Mouse (Mus musculus): ENCODE measurements around the gene Dnal4.
"Not testable (repeated sequence)": the region's sequence is repeated elsewhere in the genome, so short reads cannot be mapped to it uniquely, and the experiment has no call there.

Dnal4 gene

GRCm38 (mm10) chr15:79777749-79778148 lies at the start of gene Dnal4:
Gene Dnal4 (minus strand): TSS chr15:79777849.
- DNase-seq (ENCODE audit: low spot score), result no peak

GRCm38 (mm10) chr15:79827061-79827777 lies 49.6 kb upstream of the Dnal4 start:
- no peak for DNase-seq (ENCODE audit: low spot score)

- no peak for DNase-seq (ENCODE audit: low spot score)
These were observed 48.7 kb upstream of the Dnal4 start for GRCm38 (mm10) chr15:79826221-79826935.

- DNase-seq (ENCODE audit: low spot score), result no peak
These were observed 47.6 kb upstream of the Dnal4 start for GRCm38 (mm10) chr15:79825146-79825825.

- peak; percentile 60 for DNase-seq (ENCODE audit: low spot score)
These were observed 46.1 kb upstream of the Dnal4 start for GRCm38 (mm10) chr15:79823588-79824280.

GRCm38 (mm10) chr15:79822265-79823199 lies 44.9 kb upstream of the Dnal4 start:
- peak; percentile 52 for DNase-seq (ENCODE audit: low spot score)

GRCm38 (mm10) chr15:79818325-79818724 lies 40.7 kb upstream of the Dnal4 start:
- DNase-seq (ENCODE audit: low spot score), result no peak

- DNase-seq (ENCODE audit: low spot score), result no peak
These were observed 36.1 kb upstream of the Dnal4 start for GRCm38 (mm10) chr15:79813666-79814258.

GRCm38 (mm10) chr15:79812840-79813239 lies 35.2 kb upstream of the Dnal4 start:
- DNase-seq (ENCODE audit: low spot score), result not testable (repeated sequence)

GRCm38 (mm10) chr15:79810997-79811396 lies 33.3 kb upstream of the Dnal4 start:
- DNase-seq (ENCODE audit: low spot score), result no peak

GRCm38 (mm10) chr15:79810061-79810460 lies 32.4 kb upstream of the Dnal4 start:
- no peak for DNase-seq (ENCODE audit: low spot score)

GRCm38 (mm10) chr15:79808658-79809057 lies 31.0 kb upstream of the Dnal4 start:
- no peak for DNase-seq (ENCODE audit: low spot score)

GRCm38 (mm10) chr15:79808114-79808513 lies 30.5 kb upstream of the Dnal4 start:
- DNase-seq (ENCODE audit: low spot score), result no peak

- no peak for DNase-seq (ENCODE audit: low spot score)
These were observed 29.4 kb upstream of the Dnal4 start for GRCm38 (mm10) chr15:79807050-79807449.

GRCm38 (mm10) chr15:79805246-79805645 lies 27.6 kb upstream of the Dnal4 start:
- DNase-seq (ENCODE audit: low spot score), result no peak

- no peak for DNase-seq (ENCODE audit: low spot score)
These were observed 26.9 kb upstream of the Dnal4 start, which contains the start of gene Nptxr for GRCm38 (mm10) chr15:79804352-79805071. Gene Nptxr (minus strand): TSS chr15:79804766.

- DNase-seq (ENCODE audit: low spot score), result no peak
These were observed 26.1 kb upstream of the Dnal4 start for GRCm38 (mm10) chr15:79803533-79804351.

GRCm38 (mm10) chr15:79802304-79802703 lies 24.7 kb upstream of the Dnal4 start:
- no peak for DNase-seq (ENCODE audit: low spot score)

GRCm38 (mm10) chr15:79801646-79802045 lies 24.0 kb upstream of the Dnal4 start:
- DNase-seq (ENCODE audit: low spot score), result no peak
